Comparison of ENCODE assay signal across 10 mouse cellular contexts in genomic region chr11:69999666-70000065, GRCm38 (mm10). TPM values are rescaled to one million over a fixed set of nuclear protein-coding genes. Genes with fewer than 3 reads are reported as not detected.
A peak's percentile ranks its signal among the peaks of the same experiment; 100 is the strongest.
DNase-seq lines count a peak whose midpoint lies in the region; ATAC-seq and TF ChIP-seq lines count a peak whose summit lies in the region.
"Had no signal": no experiment of that assay in that cellular context is flagged by ENCODE, and none has a peak within 500 bp of the region (broad histone marks: within the 10 kb centered on the region; RNA-seq: fewer than 3 reads in every experiment).

No protein-coding gene starts in this region.

- TF ChIP-seq CTCF in G1E (IDR thresholded peaks at IDR 0.05; ENCODE audit: low read depth, low read length) = no peak

- no peak for ATAC-seq in heart, embryonic 15.5 days (replicated peaks; ENCODE audit: insufficient number of reproducible peaks, insufficient read depth, low FRiP score, low read depth)
- no peak for ATAC-seq in G1E (ENCODE audit: extremely low read depth, insufficient number of reproducible peaks, low FRiP score, poor library complexity, severe bottlenecking)
- ATAC-seq in hindbrain, embryonic 11.5 days (ENCODE audit: low FRiP score) = no peak
- no peak for ATAC-seq in midbrain, embryonic 12.5 days (ENCODE audit: low FRiP score, low read depth)

- H3K27ac ChIP-seq in heart, embryonic 15.5 days = peak overlapping the region; percentile 96
- peak overlapping the region; percentile 25; the same call in 1 of the 2 replicates for H3K27ac ChIP-seq in hindbrain, embryonic 11.5 days (ENCODE audit: low read depth, low read length)
- H3K27ac ChIP-seq in midbrain, embryonic 12.5 days (replicated peaks) = peak overlapping the region; percentile 96

- peaks cover 53% of the 10 kb centered on the region for H3K4me1 ChIP-seq in heart, embryonic 15.5 days (replicated peaks)
- peaks cover 74% of the 10 kb centered on the region for H3K4me1 ChIP-seq in G1E (ENCODE audit: insufficient read depth, low read depth, low read length)
- peaks cover 8% of the 10 kb centered on the region; the same call in 1 of the 2 replicates for H3K4me1 ChIP-seq in hindbrain, embryonic 11.5 days (replicated peaks; ENCODE audit: control insufficient read depth, insufficient read depth, low read length)
- H3K4me1 ChIP-seq in midbrain, embryonic 12.5 days = peaks cover 48% of the 10 kb centered on the region

- H3K4me3 ChIP-seq in heart, embryonic 15.5 days = 0 out of 2 replicates have a peak overlapping the region, but pooled peaks have one; percentile 81
- peak overlapping the region; percentile 57; the same call in 1 of the 2 replicates for H3K4me3 ChIP-seq in G1E (ENCODE audit: low read depth, low read length)
- H3K4me3 ChIP-seq in hindbrain, embryonic 11.5 days (ENCODE audit: low read depth, low read length) = no peak overlapping the region
- H3K4me3 ChIP-seq in midbrain, embryonic 12.5 days = 0 out of 2 replicates have a peak overlapping the region, but pooled peaks have one; percentile 79

- H3K4me2 ChIP-seq in heart, embryonic 15.5 days = no peak overlapping the region; the same call in 1 of the 2 replicates
- H3K4me2 ChIP-seq in hindbrain, embryonic 11.5 days (replicated peaks; ENCODE audit: low read depth, low read length) = no peak overlapping the region
- H3K4me2 ChIP-seq in midbrain, embryonic 12.5 days (replicated peaks) = 0 out of 2 replicates have a peak overlapping the region, but pooled peaks have one; percentile 83

- no peak for DNase-seq in heart, adult 11 months
- DNase-seq in G1E (ENCODE audit: low spot score) = no peak
- DNase-seq in hindbrain, embryonic 11.5 days (ENCODE audit: low spot score) = no peak
- no peak for DNase-seq in right cerebral cortex, postnatal 25 days
- DNase-seq in cerebellum, postnatal 36 days = no peak
- no peak for DNase-seq in cerebellum, adult 11-12 months

- WGBS in heart, embryonic 15.5 days = 80% methylated on average over 8 of the region's 8 CpGs
- WGBS in hindbrain, embryonic 11.5 days = 85% methylated on average over 8 of the region's 8 CpGs
- 91% methylated on average over 8 of the region's 8 CpGs for WGBS in midbrain, embryonic 12.5 days

- H3K36me3 ChIP-seq in heart, embryonic 15.5 days = peaks cover 19% of the 10 kb centered on the region
- peaks cover 61% of the 10 kb centered on the region for H3K36me3 ChIP-seq in G1E (replicated peaks)
- H3K36me3 ChIP-seq in hindbrain, embryonic 11.5 days (ENCODE audit: control insufficient read depth, insufficient read depth, low read length) = peaks cover 11% of the 10 kb centered on the region
- peaks cover 28% of the 10 kb centered on the region for H3K36me3 ChIP-seq in midbrain, embryonic 12.5 days

- H3K9me3 ChIP-seq in heart, embryonic 15.5 days (replicated peaks) = no peaks in the 10 kb centered on the region
- no peaks in the 10 kb centered on the region for H3K9me3 ChIP-seq in G1E (replicated peaks)
- no peaks in the 10 kb centered on the region for H3K9me3 ChIP-seq in hindbrain, embryonic 11.5 days (ENCODE audit: control insufficient read depth, low read length)
- H3K9me3 ChIP-seq in midbrain, embryonic 12.5 days = no peaks in the 10 kb centered on the region
- H3K9me3 ChIP-seq: megakaryocyte, embryonic 14.5 days had no signal

- no peaks in the 10 kb centered on the region for H3K27me3 ChIP-seq in heart, embryonic 15.5 days
- H3K27me3 ChIP-seq in G1E (ENCODE audit: insufficient read depth, low read length) = no peaks in the 10 kb centered on the region
- no peaks in the 10 kb centered on the region for H3K27me3 ChIP-seq in hindbrain, embryonic 11.5 days (ENCODE audit: control insufficient read depth, insufficient read depth, low read length)
- no peaks in the 10 kb centered on the region for H3K27me3 ChIP-seq in midbrain, embryonic 12.5 days
- H3K27me3 ChIP-seq: megakaryocyte, embryonic 14.5 days; Patski had no signal

- no peak overlapping the region for H3K9ac ChIP-seq in heart, embryonic 15.5 days
- no peak overlapping the region for H3K9ac ChIP-seq in hindbrain, embryonic 11.5 days (ENCODE audit: low read depth, low read length)
- H3K9ac ChIP-seq in midbrain, embryonic 12.5 days (replicated peaks) = no peak overlapping the region

RNA-seq across cellular contexts. Expression of gene Dvl2, which starts 0.7 kb away (rescaled TPM):
- 17.4 and 24.8 TPM in 2 replicates for polyA plus RNA-seq in heart, embryonic 15.5 days (2015; fragmentation: Nextera tagmentation; extraction: Ambion mirVana)
- total RNA-seq in G1E (2014; fragmentation: Nextera tagmentation) (32.7 and 39.8 TPM in 2 replicates), G1E (2017) (44.8 and 49.6 TPM in 2 replicates)
- polyA plus RNA-seq in G1E (2012) = 66.5 and 71.8 TPM in 2 replicates
- 24.6 and 27.2 TPM in 2 replicates for polyA plus RNA-seq in hindbrain, embryonic 11.5 days (2014; fragmentation: Nextera tagmentation; extraction: Ambion mirVana)
- 45.3 and 49.2 TPM in 2 replicates for polyA plus RNA-seq in midbrain, embryonic 12.5 days (2016; fragmentation: Nextera tagmentation; extraction: Ambion mirVana)

RNA-seq across cellular contexts. Expression of gene Phf23, which starts 4.1 kb away (rescaled TPM):
- 38.4 and 42.4 TPM in 2 replicates for polyA plus RNA-seq in heart, embryonic 15.5 days (2015; fragmentation: Nextera tagmentation; extraction: Ambion mirVana)
- total RNA-seq in G1E (2014; fragmentation: Nextera tagmentation) (47.0 and 56.4 TPM in 2 replicates), G1E (2017) (84.0 and 84.4 TPM in 2 replicates)
- polyA plus RNA-seq in G1E (2012) = 92.1 and 95.5 TPM in 2 replicates
- polyA plus RNA-seq in hindbrain, embryonic 11.5 days (2014; fragmentation: Nextera tagmentation; extraction: Ambion mirVana) = 56.7 and 57.5 TPM in 2 replicates
- polyA plus RNA-seq in midbrain, embryonic 12.5 days (2016; fragmentation: Nextera tagmentation; extraction: Ambion mirVana) = 89.4 and 96.5 TPM in 2 replicates

RNA-seq across cellular contexts. Expression of gene Gabarap, which starts 8.7 kb away (rescaled TPM):
- 402 and 455 TPM in 2 replicates for polyA plus RNA-seq in heart, embryonic 15.5 days (2015; fragmentation: Nextera tagmentation; extraction: Ambion mirVana)
- total RNA-seq in G1E (2014; fragmentation: Nextera tagmentation) (762 and 788 TPM in 2 replicates), G1E (2017) (569 and 637 TPM in 2 replicates)
- 265 and 345 TPM in 2 replicates for polyA plus RNA-seq in G1E (2012)
- 621 and 643 TPM in 2 replicates for polyA plus RNA-seq in hindbrain, embryonic 11.5 days (2014; fragmentation: Nextera tagmentation; extraction: Ambion mirVana)
- polyA plus RNA-seq in midbrain, embryonic 12.5 days (2016; fragmentation: Nextera tagmentation; extraction: Ambion mirVana) = 552 and 567 TPM in 2 replicates

RNA-seq across cellular contexts. Expression of gene Acadvl, which starts 15.5 kb away (rescaled TPM):
- polyA plus RNA-seq in heart, embryonic 15.5 days (2015; fragmentation: Nextera tagmentation; extraction: Ambion mirVana) = 200 and 235 TPM in 2 replicates
- total RNA-seq in G1E (2014; fragmentation: Nextera tagmentation) (16.3 and 21.7 TPM in 2 replicates), G1E (2017) (31.1 and 31.7 TPM in 2 replicates)
- 16.3 and 21.0 TPM in 2 replicates for polyA plus RNA-seq in G1E (2012)
- polyA plus RNA-seq in hindbrain, embryonic 11.5 days (2014; fragmentation: Nextera tagmentation; extraction: Ambion mirVana) = 45.1 and 52.1 TPM in 2 replicates
- 50.7 and 57.9 TPM in 2 replicates for polyA plus RNA-seq in midbrain, embryonic 12.5 days (2016; fragmentation: Nextera tagmentation; extraction: Ambion mirVana)

RNA-seq across cellular contexts. Expression of gene Dlg4, which starts 17.1 kb away (rescaled TPM):
- 4.8 and 5.1 TPM in 2 replicates for polyA plus RNA-seq in heart, embryonic 15.5 days (2015; fragmentation: Nextera tagmentation; extraction: Ambion mirVana)
- 10.9 and 14.0 TPM in 2 replicates for total RNA-seq in G1E (2014; fragmentation: Nextera tagmentation)
- 1.1 and 2.2 TPM in 2 replicates for total RNA-seq in G1E (2017)
- polyA plus RNA-seq in G1E (2012) = 8.8 and 12.1 TPM in 2 replicates
- polyA plus RNA-seq in hindbrain, embryonic 11.5 days (2014; fragmentation: Nextera tagmentation; extraction: Ambion mirVana) = 13.2 and 18.7 TPM in 2 replicates
- polyA plus RNA-seq in midbrain, embryonic 12.5 days (2016; fragmentation: Nextera tagmentation; extraction: Ambion mirVana) = 23.9 and 30.2 TPM in 2 replicates

Comparison
In these comparisons a context has a peak if more than half of its experiments do, and no peak if none do; other contexts are left out.
1. H3K27ac ChIP-seq: peak in every context shown above with its lines; median percentile 96 in heart, embryonic 15.5 days; 96 in midbrain, embryonic 12.5 days; 25 in hindbrain, embryonic 11.5 days.